Mouse (Mus musculus) CH12.LX (cell line): ENCODE measurements around the gene Sepsecs. TPM values are rescaled to one million over a fixed set of nuclear protein-coding genes. Genes with fewer than 3 reads are reported as not detected.

Source experiments
- DNase-seq: peaks from one replicate; pipeline ENCODE4 v3.0.0-alpha.2; 2013; ENCODE audit errors: extremely low read depth
- H3K27ac ChIP-seq: 2 replicates; pipeline ENCODE4 v1.5.1; 2012; ENCODE audit warnings: low read depth, mild to moderate bottlenecking, control low read depth, moderate library complexity; ENCODE audit not compliant: insufficient read depth
- H3K27me3 ChIP-seq: replicated peaks from 2 replicates; pipeline ENCODE3; 2012; ENCODE audit warnings: inconsistent platforms
- H3K36me3 ChIP-seq, 2 experiments: replicated peaks in 1 of 2; 2 replicates each; pipeline versions ENCODE3 to v1.6.1; 2012; ENCODE audit warnings: inconsistent platforms in 1 of 2, low read length in 1 of 2, mild to moderate bottlenecking in 1 of 2, mixed read lengths in 1 of 2, moderate library complexity in 1 of 2; ENCODE audit not compliant: control insufficient read depth in 1 of 2, insufficient read depth in 1 of 2
- H3K4me1 ChIP-seq, 2 experiments: 2 replicates each; pipeline ENCODE4 v1.6.1; 2012; ENCODE audit warnings: inconsistent platforms in 1 of 2, moderate library complexity in 1 of 2; ENCODE audit not compliant: insufficient read depth in 2 of 2, control insufficient read depth in 1 of 2
- H3K4me2 ChIP-seq: 2 replicates; pipeline ENCODE4 v1.6.1; 2012; ENCODE audit warnings: low read depth, mild to moderate bottlenecking, control low read depth; ENCODE audit not compliant: poor library complexity, insufficient read depth, severe bottlenecking
- H3K4me3 ChIP-seq, 3 experiments: fragments of 150-350 bp in 1 of 3; sonication (generic) in 1 of 3; replicated peaks in 1 of 3; 2 replicates each; pipeline versions ENCODE3 to v1.5.1; 2011 to 2012; ENCODE audit warnings: low read depth in 2 of 3, low read length in 2 of 3, mild to moderate bottlenecking in 2 of 3, moderate library complexity in 2 of 3, control low read depth in 1 of 3, improper control_type of control experiment in 1 of 3, inconsistent platforms in 1 of 3, mixed read lengths in 1 of 3; ENCODE audit not compliant: poor library complexity in 1 of 3
- H3K79me2 ChIP-seq: replicated peaks from 2 replicates; pipeline ENCODE4 v1.6.1; 2012; ENCODE audit warnings: mild to moderate bottlenecking, moderate library complexity; ENCODE audit not compliant: control insufficient read depth, poor library complexity, insufficient read depth, severe bottlenecking; ENCODE audit errors: extremely low read depth
- H3K9ac ChIP-seq: 2 replicates; pipeline ENCODE4 v1.6.1; 2012; ENCODE audit warnings: low read depth, mild to moderate bottlenecking, control low read depth, moderate library complexity; ENCODE audit not compliant: insufficient read depth
- H3K9me3 ChIP-seq: replicated peaks from 2 replicates; pipeline ENCODE3; 2012; ENCODE audit warnings: low read length, inconsistent platforms, mixed read lengths
- BHLHE40 ChIP-seq: IDR thresholded peaks from 2 replicates; pipeline ENCODE4 v1.6.1; 2011; ENCODE audit warnings: mild to moderate bottlenecking, low read depth, low read length, improper control_type of control experiment
- EP300 ChIP-seq: IDR thresholded peaks from 2 replicates; pipeline ENCODE4 v1.6.1; 2011; ENCODE audit warnings: low read length, improper control_type of control experiment
- HCFC1 ChIP-seq: IDR thresholded peaks from 2 replicates; pipeline ENCODE4 v1.6.1; 2012; ENCODE audit warnings: low read depth, mild to moderate bottlenecking, inconsistent platforms, low read length, improper control_type of control experiment
- IRF4 ChIP-seq: IDR thresholded peaks from 2 replicates; pipeline ENCODE4 v1.6.1; 2014; ENCODE audit warnings: low read depth, mild to moderate bottlenecking, inconsistent platforms, low read length, improper control_type of control experiment
- JUN ChIP-seq: IDR thresholded peaks from 2 replicates; pipeline ENCODE4 v1.6.1; 2011; ENCODE audit warnings: low read depth, mild to moderate bottlenecking, low read length, improper control_type of control experiment, moderate library complexity; ENCODE audit not compliant: insufficient read depth
- JUND ChIP-seq: conservative IDR thresholded peaks from 2 replicates; pipeline ENCODE4 v1.6.1; 2011; ENCODE audit warnings: low read depth, low read length, improper control_type of control experiment
- KAT2A ChIP-seq: IDR thresholded peaks from 2 replicates; pipeline ENCODE4 v1.6.1; 2012; ENCODE audit warnings: low read length, improper control_type of control experiment, inconsistent platforms; ENCODE audit not compliant: insufficient replicate concordance
- MAX ChIP-seq: IDR thresholded peaks from 2 replicates; pipeline ENCODE4 v1.6.1; 2011; ENCODE audit warnings: low read length, improper control_type of control experiment
- MXI1 ChIP-seq: IDR thresholded peaks from 2 replicates; pipeline ENCODE4 v1.6.1; 2011; ENCODE audit warnings: mild to moderate bottlenecking, low read depth, low read length, improper control_type of control experiment
- NELFE ChIP-seq: IDR thresholded peaks from 2 replicates; pipeline ENCODE4 v1.6.1; 2011; ENCODE audit warnings: low read depth, low read length, improper control_type of control experiment
- RAD21 ChIP-seq: IDR thresholded peaks from 2 replicates; pipeline ENCODE4 v1.6.1; 2011; ENCODE audit warnings: low read depth, mild to moderate bottlenecking, low read length, improper control_type of control experiment, moderate library complexity
- SIN3A ChIP-seq: IDR thresholded peaks from 2 replicates; pipeline ENCODE4 v1.6.1; 2012; ENCODE audit warnings: low read length, improper control_type of control experiment, inconsistent platforms
- SMC3 ChIP-seq: IDR thresholded peaks from 2 replicates; pipeline ENCODE4 v1.6.1; 2011; ENCODE audit warnings: low read depth, low read length, improper control_type of control experiment
- TBP ChIP-seq: conservative IDR thresholded peaks from 2 replicates; pipeline ENCODE4 v1.6.1; 2011; ENCODE audit warnings: low read depth, low read length, improper control_type of control experiment
- TCF12 ChIP-seq: IDR thresholded peaks from 2 replicates; pipeline ENCODE4 v1.6.1; 2014; ENCODE audit warnings: low read depth, mild to moderate bottlenecking, inconsistent platforms, low read length, improper control_type of control experiment
- USF2 ChIP-seq: conservative IDR thresholded peaks from 2 replicates; pipeline ENCODE4 v1.6.1; 2011; ENCODE audit warnings: low read depth, low read length, improper control_type of control experiment
- ZC3H11A ChIP-seq: IDR thresholded peaks from 2 replicates; pipeline ENCODE4 v1.6.1; 2012; ENCODE audit warnings: low read depth, mild to moderate bottlenecking, inconsistent platforms, low read length, improper control_type of control experiment
- ZMIZ1 ChIP-seq: IDR thresholded peaks from 2 replicates; pipeline ENCODE4 v1.6.1; 2012; ENCODE audit warnings: low read depth, mild to moderate bottlenecking, inconsistent platforms, low read length, improper control_type of control experiment
- dilution Hi-C: fragments of 300-500 bp; cut with MboI; formaldehyde crosslinking; loops from 2 replicates; pipeline ENCODE4 v1.14.3; 2020; ENCODE audit warnings: low sequenced_read_pairs; ENCODE audit not compliant: extremely low pct_unique_long_range_greater_than_20kb, extremely low pct_ligation_motif_present
- in situ Hi-C: fragments of 300-500 bp; cut with MboI; formaldehyde crosslinking; loops from 3 replicates; pipeline ENCODE4 v1.14.3; 2019; ENCODE audit warnings: low sequenced_read_pairs, low pct_ligation_motif_present, low pct_unique_long_range_greater_than_20kb, mixed read lengths
- polyA plus RNA-seq: library from polyadenylated mRNA; unstranded; fragments of >175 nt; gene quantifications from 2 replicates; pipeline ENCODE4 v1.2.1, GENCODE M21; 2012; ENCODE audit warnings: low read depth; ENCODE audit not compliant: insufficient read length
- total RNA-seq, 2 experiments: library from RNA; depleted of rRNA; stranded (reverse); fragments of 300-350 nt in 1 of 2; fragments of >200 nt in 1 of 2; gene quantifications; 2 replicates each; pipeline ENCODE4 v1.2.3; 2012 to 2014

Gene Sepsecs
- total and polyA plus RNA-seq, 3 experiments: 9.1 to 10.8 (median 9.3) TPM

- no peak overlapping the region for H3K4me2 ChIP-seq
- H3K4me3 ChIP-seq: no peak overlapping the region
- dilution Hi-C loops (no loop called here), in situ Hi-C loops (no loop called here)
- H3K9me3 ChIP-seq: no peaks in the 10 kb centered on the region
- no peak overlapping the region for H3K9ac ChIP-seq
- no peaks in the 10 kb centered on the region for H3K27me3 ChIP-seq
- TF ChIP-seq HCFC1 (no peak), RAD21 (no peak), TCF12 (no peak), NELFE (no peak), KAT2A (no peak), TBP (no peak), ZMIZ1 (no peak), IRF4 (no peak)
- H3K36me3 ChIP-seq: no peaks in the 10 kb centered on the region
- peaks cover 2 to 4% of the 10 kb centered on the region in 2 experiments; a peak in 1 of 4 replicates for H3K4me1 ChIP-seq
- no peak overlapping the region for H3K27ac ChIP-seq
- H3K79me2 ChIP-seq: no peaks in the 10 kb centered on the region
- DNase-seq: no peak
Measured at GRCm38 (mm10) chr5:52680191-52680590, 10.7 kb upstream of the Sepsecs start.

GRCm38 (mm10) chr5:52678498-52679070, 9.1 kb upstream of the Sepsecs start:
- no peaks in the 10 kb centered on the region for H3K79me2 ChIP-seq
- DNase-seq: no peak

GRCm38 (mm10) chr5:52677126-52677525, 7.6 kb upstream of the Sepsecs start:
- in situ Hi-C loops: no loop called here
- Histone ChIP-seq H3K9ac (no peak overlapping the region), H3K27me3 (no peaks in the 10 kb centered on the region), H3K4me3 (no peak overlapping the region), H3K4me2 (no peak overlapping the region), H3K27ac (no peak overlapping the region), H3K36me3 (no peaks in the 10 kb centered on the region), H3K79me2 (no peaks in the 10 kb centered on the region), H3K9me3 (no peaks in the 10 kb centered on the region), H3K4me1 (peaks cover 2 to 4% of the 10 kb centered on the region in 2 experiments; a peak in 1 of 4 replicates)
- no peak for DNase-seq
- dilution Hi-C loops: no loop called here
- no peak for TF ChIP-seq MAX
- peak; percentile 30; the same call in 1 of the 2 replicates for TF ChIP-seq EP300

More at GRCm38 (mm10) chr5:52678498-52679070, 9.1 kb upstream of the Sepsecs start:
- in situ Hi-C loops: no loop called here
- TF ChIP-seq ZC3H11A (no peak), BHLHE40 (no peak), JUND (no peak), SIN3A (no peak), MXI1 (no peak), KAT2A (no peak), USF2 (no peak), JUN (no peak), SMC3 (no peak)
- no peaks in the 10 kb centered on the region for H3K9me3 ChIP-seq
- no peaks in the 10 kb centered on the region for H3K27me3 ChIP-seq
- peaks cover 2 to 4% of the 10 kb centered on the region in 2 experiments; a peak in 1 of 4 replicates for H3K4me1 ChIP-seq
- H3K36me3 ChIP-seq: no peaks in the 10 kb centered on the region
- H3K27ac ChIP-seq: no peak overlapping the region
- no peak overlapping the region for H3K9ac ChIP-seq
- no peak overlapping the region for H3K4me2 ChIP-seq
- dilution Hi-C loops: no loop called here
- H3K4me3 ChIP-seq: no peak overlapping the region
